Mouse (Mus musculus) leukemia stem cell, adult 10-12 weeks (primary cell): Measurements from ENCODE around the gene Osbpl2. TPM values are rescaled to one million over a fixed set of nuclear protein-coding genes. Genes with fewer than 3 reads are reported as not detected.

Experiments used
- polyA plus RNA-seq: library from polyadenylated mRNA; stranded (reverse); fragments of >175 nt; gene quantifications from 2 replicates; pipeline ENCODE4 v1.2.3, GENCODE M21; 2012; ENCODE audit warnings: low replicate concordance

The Osbpl2 gene
- 7.7 and 35.6 TPM in 2 replicates for polyA plus RNA-seq

DNA sequence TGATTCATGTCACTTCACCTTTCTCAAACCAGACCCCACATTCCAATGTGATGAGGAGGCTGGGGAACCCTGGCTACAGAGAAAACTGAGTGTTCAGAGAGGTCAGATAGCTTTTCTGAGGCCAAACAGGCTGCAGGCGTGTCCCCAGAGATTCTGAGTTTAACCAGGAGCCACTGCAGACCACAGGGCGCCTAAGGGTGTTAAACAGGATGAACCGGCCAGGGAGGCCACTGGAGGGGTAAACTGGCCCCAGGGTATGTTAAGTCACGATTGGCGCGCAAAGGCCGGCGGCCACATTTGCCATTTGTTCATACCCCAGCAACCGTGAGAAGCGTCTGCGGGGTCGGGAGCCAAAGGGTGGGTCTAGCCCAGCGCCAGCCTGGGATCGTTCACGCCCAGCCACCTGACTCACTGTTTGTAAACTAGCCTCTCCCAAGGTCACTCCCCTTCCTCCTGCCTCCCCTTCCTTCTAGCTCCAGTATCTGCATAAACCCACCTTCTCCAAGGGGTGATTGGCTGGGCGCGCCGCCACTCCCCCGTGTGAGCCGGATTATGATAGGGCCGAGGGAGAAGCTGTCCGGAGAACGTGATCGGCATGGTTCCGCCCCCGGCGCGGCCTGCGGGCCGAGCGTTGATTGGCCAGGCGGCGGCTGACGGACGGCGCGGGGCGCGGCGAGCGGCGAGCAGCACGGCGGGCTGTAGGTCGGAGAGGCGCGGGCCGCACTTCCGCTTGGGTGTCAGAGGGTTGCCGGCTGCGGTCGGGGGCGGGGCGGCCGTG, at the start of gene Osbpl2:
Gene Osbpl2, plus strand, starts transcription at position 646 of the 778 bp plus-strand sequence.

GRCm38 (mm10) chr2:180070481-180071453, 48.3 kb upstream of the Osbpl2 start, which contains the start of gene Mtg2:
Mtg2 (plus strand) TSS chr2:180070588.

GRCm38 (mm10) chr2:180103978-180104658, 15.0 kb upstream of the Osbpl2 start, which contains the start of gene Hrh3:
Hrh3 (minus strand) TSS chr2:180104488.

GRCm38 (mm10) chr2:180170806-180171521, 51.9 kb downstream of the Osbpl2 start, which contains the start of gene Adrm1:
Adrm1 (plus strand) TSS chr2:180171485.

Other genes starting within 250 kb of the Osbpl2 start
- gene Taf4, start 142.7 kb upstream of the Osbpl2 start, polyA plus RNA-seq = 21.3 and 35.7 TPM in 2 replicates
- gene Lsm14b, start 94.3 kb upstream of the Osbpl2 start, polyA plus RNA-seq = 52.2 and 62.2 TPM in 2 replicates
- gene Psma7, start 76.9 kb upstream of the Osbpl2 start, polyA plus RNA-seq = 23.6 and 70.9 TPM in 2 replicates
- 1.4 and 1.7 TPM in 2 replicates for gene Ss18l1, start 76.8 kb upstream of the Osbpl2 start, polyA plus RNA-seq
- gene Mtg2, start 48.7 kb upstream of the Osbpl2 start, polyA plus RNA-seq = 14.0 and 15.4 TPM in 2 replicates
- 0.42 TPM in 1 of 2 replicates, not detected in the other for gene Hrh3, start 14.8 kb upstream of the Osbpl2 start, polyA plus RNA-seq
- 761 and 1,456 TPM in 2 replicates for gene Adrm1, start 52.2 kb downstream of the Osbpl2 start, polyA plus RNA-seq
- 3.2 and 3.3 TPM in 2 replicates for gene Lama5, start 106.6 kb downstream of the Osbpl2 start, polyA plus RNA-seq
- gene Rps21, start 138.1 kb downstream of the Osbpl2 start, polyA plus RNA-seq = 28.0 and 439 TPM in 2 replicates
- 30.5 and 84.7 TPM in 2 replicates for gene Cables2, start 154.2 kb downstream of the Osbpl2 start, polyA plus RNA-seq
- gene Rbbp8nl, start 170.6 kb downstream of the Osbpl2 start, polyA plus RNA-seq = not detected in 2 replicates
- gene Gata5, start 215.4 kb downstream of the Osbpl2 start, polyA plus RNA-seq = 0.05 TPM in 1 of 2 replicates, not detected in the other